Mouse (Mus musculus) liver, embryonic 11.5 days (tissue): ENCODE results near the gene Sparcl1. TPM values are rescaled to one million over a fixed set of nuclear protein-coding genes. Genes with fewer than 3 reads are reported as not detected.

Source experiments
- ATAC-seq: fragments of 200-750 bp; cut with Nextera tagmentation; replicated peaks from 2 replicates; pipeline ENCODE4 v1.8.0; 2017; ENCODE audit warnings: moderate number of reproducible peaks, mild to moderate bottlenecking, moderate TSS enrichment, moderate library complexity; ENCODE audit not compliant: low FRiP score
- DNase-seq: peaks from one replicate; pipeline ENCODE4 v3.0.0-alpha.2; 2017; ENCODE audit warnings: low spot score
- H3K27ac ChIP-seq: fragments of 300-500 bp; sonication (generic); 2 replicates; pipeline ENCODE4 v1.5.1; 2014; ENCODE audit warnings: mild to moderate bottlenecking, low read depth, low read length, control low read depth
- H3K27me3 ChIP-seq: fragments of 300-500 bp; sonication (generic); replicated peaks from 2 replicates; pipeline ENCODE4 v1.6.1; 2014; ENCODE audit warnings: low read length, mixed read lengths; ENCODE audit not compliant: control insufficient read depth, insufficient read depth
- H3K36me3 ChIP-seq: fragments of 300-500 bp; sonication (generic); 2 replicates; pipeline ENCODE4 v1.6.1; 2014; ENCODE audit warnings: mild to moderate bottlenecking, low read length, moderate library complexity, mixed read lengths; ENCODE audit not compliant: control insufficient read depth, insufficient read depth
- H3K4me1 ChIP-seq: fragments of 300-500 bp; sonication (generic); replicated peaks from 2 replicates; pipeline ENCODE4 v1.6.1; 2014; ENCODE audit warnings: low read length, mixed read lengths; ENCODE audit not compliant: control insufficient read depth, insufficient read depth
- H3K4me2 ChIP-seq: fragments of 300-500 bp; sonication (generic); 2 replicates; pipeline ENCODE4 v1.6.1; 2014; ENCODE audit warnings: mild to moderate bottlenecking, control low read depth, moderate library complexity
- H3K4me3 ChIP-seq: fragments of 300-500 bp; sonication (generic); 2 replicates; pipeline ENCODE4 v1.5.1; 2014; ENCODE audit warnings: low read depth, low read length, control low read depth
- H3K9ac ChIP-seq: fragments of 300-500 bp; sonication (generic); 2 replicates; pipeline ENCODE4 v1.6.1; 2014; ENCODE audit warnings: low read depth, low read length, control low read depth
- H3K9me3 ChIP-seq: fragments of 300-500 bp; sonication (generic); 2 replicates; pipeline ENCODE4 v1.6.1; 2016; ENCODE audit warnings: low read length, inconsistent platforms, mixed read lengths; ENCODE audit not compliant: control insufficient read depth
- WGBS: fragments of 180-500 bp; shearing (Covaris S2); extraction: QIAGEN DNeasy Blood & Tissue Kit; methylation state at CpG from one replicate; pipeline ENCODE4 v1.1.7; 2014; 5-methylcytosine and 5-hydroxymethylcytosine counted together
- polyA plus RNA-seq: library from polyadenylated mRNA; unstranded; fragments of >200 nt; fragmentation: Nextera tagmentation; extraction: Ambion mirVana; gene quantifications from 2 replicates; pipeline ENCODE4 v1.2.1, GENCODE M21; 2014

The Sparcl1 gene
- polyA plus RNA-seq, 1 experiment from 2014 or later = 5.6 TPM

DNA sequence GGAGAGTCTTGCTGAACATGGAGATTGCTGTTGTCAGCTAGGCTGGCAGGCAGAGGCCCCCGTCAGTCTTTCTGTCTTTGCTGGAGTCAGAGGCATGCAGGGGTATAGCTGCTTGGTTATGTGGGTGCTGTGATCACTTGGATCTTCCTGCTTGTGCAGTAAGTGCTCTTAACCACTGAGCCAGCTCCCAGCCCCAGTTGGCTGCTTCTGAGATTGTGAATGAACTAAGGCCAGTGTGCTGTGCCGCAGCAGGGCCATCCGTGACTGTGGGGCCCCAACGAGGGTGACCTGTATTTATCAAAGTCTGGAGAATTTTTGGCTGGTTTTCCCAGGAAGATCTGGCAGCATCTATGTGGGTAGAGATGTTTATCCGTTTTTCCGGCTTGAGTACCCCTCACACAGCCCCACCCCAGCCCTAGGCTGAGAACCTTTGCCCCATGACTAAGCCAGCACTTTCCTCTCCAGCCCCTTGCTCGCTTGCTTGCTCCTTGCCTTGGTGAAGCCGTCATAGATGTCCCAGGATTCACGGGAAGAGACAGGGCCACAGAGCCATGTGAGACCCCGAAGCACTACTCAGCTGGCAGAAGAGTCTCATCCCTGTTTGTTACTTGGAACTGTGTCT lies 24.5 kb upstream of the Sparcl1 start:
- ATAC-seq (no peak), DNase-seq (no peak)
- no peak overlapping the region for H3K4me3 ChIP-seq
- no peak overlapping the region for H3K4me2 ChIP-seq
- no peaks in the 10 kb centered on the region for H3K36me3 ChIP-seq
- H3K9ac ChIP-seq = no peak overlapping the region
- no peaks in the 10 kb centered on the region for H3K9me3 ChIP-seq
- no peak overlapping the region for H3K27ac ChIP-seq
- H3K4me1 ChIP-seq = no peaks in the 10 kb centered on the region
- H3K27me3 ChIP-seq = no peaks in the 10 kb centered on the region
- 70% methylated on average over 10 of the region's 10 CpGs for WGBS

DNA sequence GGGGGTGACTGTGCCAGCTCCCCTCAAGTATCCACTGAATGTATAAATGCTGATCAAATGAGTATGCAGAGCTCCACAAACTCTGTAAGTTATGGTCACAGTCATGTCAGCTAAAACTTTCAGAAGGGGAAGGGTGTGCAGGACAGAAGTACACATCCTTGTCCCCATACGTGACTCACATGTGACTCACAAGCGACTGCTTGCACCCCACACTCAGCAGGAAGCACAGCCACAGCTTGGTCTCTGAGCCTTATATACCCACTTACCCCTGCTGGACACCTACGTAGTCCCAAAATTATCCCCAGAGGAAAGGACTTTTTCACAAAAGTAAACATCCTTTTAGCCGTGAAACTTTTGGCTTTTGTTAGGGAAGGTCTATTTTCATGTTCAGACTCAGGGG lies 20.2 kb upstream of the Sparcl1 start:
- Histone ChIP-seq H3K9ac (no peak overlapping the region), H3K4me3 (no peak overlapping the region), H3K9me3 (no peaks in the 10 kb centered on the region), H3K27ac (no peak overlapping the region), H3K36me3 (no peaks in the 10 kb centered on the region), H3K4me2 (no peak overlapping the region), H3K4me1 (no peaks in the 10 kb centered on the region), H3K27me3 (no peaks in the 10 kb centered on the region)
- no peak for DNase-seq
- no peak for ATAC-seq
- WGBS = 72% methylated on average over 4 of the region's 4 CpGs

GRCm38 (mm10) chr5:104131544-104131943 lies 18.0 kb upstream of the Sparcl1 start:
- ATAC-seq (no peak), DNase-seq (no peak)
- H3K4me3 ChIP-seq = no peak overlapping the region
- H3K4me2 ChIP-seq = no peak overlapping the region
- H3K4me1 ChIP-seq = no peaks in the 10 kb centered on the region
- no peak overlapping the region for H3K9ac ChIP-seq
- no peaks in the 10 kb centered on the region for H3K27me3 ChIP-seq
- 56% methylated on average over 4 of the region's 4 CpGs for WGBS
- H3K27ac ChIP-seq = no peak overlapping the region
- no peaks in the 10 kb centered on the region for H3K9me3 ChIP-seq
- no peaks in the 10 kb centered on the region for H3K36me3 ChIP-seq

GRCm38 (mm10) chr5:104130891-104131290 lies 17.4 kb upstream of the Sparcl1 start:
- no peaks in the 10 kb centered on the region for H3K9me3 ChIP-seq

DNA sequence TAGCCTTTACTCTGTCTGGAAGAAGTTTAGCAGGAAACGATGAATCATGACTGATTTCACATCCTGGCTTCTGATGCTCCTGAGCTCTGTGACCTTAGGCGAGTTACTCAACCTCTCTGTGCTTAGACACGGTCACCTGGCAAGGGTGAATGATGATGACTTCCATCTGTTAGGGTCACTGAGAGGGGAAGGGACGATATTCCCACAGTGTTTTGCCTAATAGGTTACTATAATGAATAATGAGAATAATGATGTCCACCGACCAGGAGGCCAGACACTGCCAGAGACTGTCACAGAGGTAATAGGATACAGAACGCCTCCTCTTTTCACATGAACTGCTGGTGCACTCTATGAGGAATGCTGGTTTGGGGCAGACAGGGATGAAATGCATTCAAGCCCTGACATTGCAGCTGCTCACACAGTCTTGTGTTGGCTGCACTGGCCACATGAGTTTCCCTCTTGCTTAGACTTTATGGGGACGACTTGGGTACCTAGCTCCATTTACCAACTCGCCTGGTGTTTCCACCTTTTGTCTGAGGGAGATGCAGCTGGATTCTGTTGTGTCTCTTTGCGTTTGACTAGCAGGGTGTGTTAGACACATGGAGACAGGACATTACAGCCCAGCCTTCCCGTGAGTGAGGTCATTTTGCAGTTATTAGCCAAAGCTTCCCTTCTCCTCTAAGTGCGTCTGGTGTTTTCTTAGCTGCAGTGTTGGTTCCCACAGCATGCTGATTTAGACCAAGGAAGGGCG lies 14.9 kb upstream of the Sparcl1 start:
- no peak for ATAC-seq
- no peak overlapping the region for H3K27ac ChIP-seq

More at GRCm38 (mm10) chr5:104130891-104131290, 17.4 kb upstream of the Sparcl1 start:
- H3K4me1 ChIP-seq = no peaks in the 10 kb centered on the region
- ATAC-seq = no peak
- no peak overlapping the region for H3K4me2 ChIP-seq
- no peak overlapping the region for H3K4me3 ChIP-seq
- no peak overlapping the region for H3K9ac ChIP-seq
- WGBS = 85% methylated on average over 4 of the region's 4 CpGs
- no peaks in the 10 kb centered on the region for H3K36me3 ChIP-seq
- H3K27me3 ChIP-seq = no peaks in the 10 kb centered on the region
- no peak overlapping the region for H3K27ac ChIP-seq
- DNase-seq = no peak

DNA sequence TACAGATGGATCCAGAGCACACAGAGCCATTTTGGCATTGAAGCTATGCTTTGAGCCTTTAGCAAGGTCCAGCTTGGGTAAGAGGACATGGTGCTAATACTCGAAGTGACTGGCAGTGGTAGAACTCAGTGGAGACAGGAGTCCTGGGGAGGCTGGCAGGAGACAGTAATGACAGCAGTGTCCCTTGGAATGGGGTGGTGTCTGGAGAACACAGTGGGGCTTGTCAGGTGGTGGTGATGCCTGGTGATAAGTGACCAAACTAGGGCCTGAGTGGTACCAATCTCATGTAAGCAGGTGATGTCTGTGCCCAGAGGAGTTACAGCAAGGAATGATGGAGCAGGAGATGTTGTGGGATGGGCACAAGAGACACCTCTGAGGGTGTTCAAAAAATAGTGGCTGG lies 13.8 kb upstream of the Sparcl1 start:
- Histone ChIP-seq H3K27me3 (no peaks in the 10 kb centered on the region), H3K9me3 (no peaks in the 10 kb centered on the region), H3K27ac (no peak overlapping the region), H3K4me2 (no peak overlapping the region), H3K4me1 (no peaks in the 10 kb centered on the region), H3K36me3 (no peaks in the 10 kb centered on the region), H3K9ac (no peak overlapping the region), H3K4me3 (no peak overlapping the region)
- no peak for DNase-seq
- 77% methylated on average over 1 of the region's 1 CpGs for WGBS
- no peak for ATAC-seq

More for the DNA sequence above, 14.9 kb upstream of the Sparcl1 start:
- WGBS = 63% methylated on average over 12 of the region's 12 CpGs
- H3K27me3 ChIP-seq = no peaks in the 10 kb centered on the region
- no peak overlapping the region for H3K4me2 ChIP-seq
- H3K9me3 ChIP-seq = no peaks in the 10 kb centered on the region
- H3K4me1 ChIP-seq = no peaks in the 10 kb centered on the region
- no peaks in the 10 kb centered on the region for H3K36me3 ChIP-seq
- no peak overlapping the region for H3K4me3 ChIP-seq
- DNase-seq = no peak
- H3K9ac ChIP-seq = no peak overlapping the region

DNA sequence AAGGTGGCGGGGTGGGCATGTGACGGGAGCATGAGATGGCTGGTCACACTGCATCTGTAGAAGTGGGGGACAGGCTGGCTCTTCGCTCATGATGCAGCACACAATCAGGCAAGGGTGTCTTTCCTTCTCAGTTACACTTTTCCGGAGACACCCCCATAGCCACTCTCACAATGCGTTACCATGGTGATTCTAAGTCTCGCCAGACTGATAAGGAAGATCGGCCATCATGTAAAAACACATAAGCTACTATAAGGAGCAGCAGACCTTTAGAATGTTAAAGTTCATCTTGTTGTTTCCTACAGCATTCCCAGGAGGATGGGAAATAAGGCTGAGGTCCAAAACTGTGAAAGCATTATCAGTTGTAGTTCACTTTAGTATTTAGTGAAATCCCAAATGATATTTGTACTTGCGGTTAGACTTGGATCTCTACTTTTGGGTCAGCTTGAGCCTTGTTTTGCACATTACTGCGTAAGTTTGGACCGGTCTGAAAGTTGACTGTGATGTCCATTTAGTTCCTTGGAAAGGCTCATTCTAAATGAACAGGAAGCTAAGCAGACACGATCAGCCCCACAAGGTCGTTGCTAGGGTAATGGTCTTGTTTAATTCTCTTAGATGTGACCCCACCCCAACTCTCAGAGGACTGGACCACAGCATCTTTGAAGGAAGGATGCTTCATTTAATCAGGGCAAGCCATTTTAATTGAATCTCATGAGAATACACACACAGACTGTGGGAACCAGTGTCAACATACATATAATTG lies 13.2 kb upstream of the Sparcl1 start:
- no peak overlapping the region for H3K4me3 ChIP-seq
- H3K9ac ChIP-seq = no peak overlapping the region
- no peak overlapping the region for H3K4me2 ChIP-seq
- no peaks in the 10 kb centered on the region for H3K27me3 ChIP-seq
- no peaks in the 10 kb centered on the region for H3K36me3 ChIP-seq
- DNase-seq (no peak), ATAC-seq (no peak)
- no peaks in the 10 kb centered on the region for H3K4me1 ChIP-seq
- no peaks in the 10 kb centered on the region for H3K9me3 ChIP-seq
- WGBS = 78% methylated on average over 12 of the region's 12 CpGs
- H3K27ac ChIP-seq = no peak overlapping the region

GRCm38 (mm10) chr5:104124016-104124658 lies 10.6 kb upstream of the Sparcl1 start:
- ATAC-seq (no peak), DNase-seq (no peak)
- Histone ChIP-seq H3K4me1 (no peaks in the 10 kb centered on the region), H3K27me3 (no peaks in the 10 kb centered on the region), H3K36me3 (no peaks in the 10 kb centered on the region), H3K4me2 (no peak overlapping the region), H3K9me3 (no peaks in the 10 kb centered on the region), H3K9ac (no peak overlapping the region), H3K27ac (no peak overlapping the region), H3K4me3 (no peak overlapping the region)
- WGBS = 74% methylated on average over 6 of the region's 6 CpGs
